Mouse (Mus musculus) bone marrow macrophage, adult 2 months (primary cell): Measurements from ENCODE around the gene Ccdc103.

Experiments used
- CTCF ChIP-seq: IDR thresholded peaks from 2 replicates; pipeline ENCODE4 v1.5.1; 2012; ENCODE audit warnings: low read depth, mild to moderate bottlenecking, low read length, moderate library complexity
- POLR2A ChIP-seq: IDR thresholded peaks from 2 replicates; pipeline ENCODE4 v1.6.1; 2012; ENCODE audit warnings: mild to moderate bottlenecking, low read depth, low read length, borderline replicate concordance

GRCm38 (mm10) chr11:102896641-102897040 is 15.6 kb downstream of the Ccdc103 start:
- TF ChIP-seq CTCF (no peak), POLR2A (no peak)
